8 mouse cellular contexts compared by ENCODE assay signal in the genomic region with DNA sequence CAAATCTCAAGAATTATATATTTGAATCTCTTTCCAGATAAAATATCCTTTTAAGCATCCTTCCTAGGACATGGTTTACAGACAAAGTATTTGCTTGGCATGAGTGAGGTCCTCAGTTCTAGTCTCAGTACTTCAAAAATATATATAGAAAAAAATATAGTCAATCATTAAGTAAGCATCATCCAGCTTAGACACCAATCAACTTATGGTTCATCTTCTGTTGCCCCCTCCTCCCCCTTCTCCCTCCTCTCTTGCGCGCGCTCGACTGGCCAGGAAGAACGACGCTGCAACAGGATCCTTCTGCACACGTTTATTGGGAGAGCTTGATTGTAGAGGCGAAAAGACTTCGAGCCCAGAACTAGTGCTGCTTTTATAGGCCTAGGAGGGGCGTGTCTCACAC. TPM values are rescaled to one million over a fixed set of nuclear protein-coding genes. Genes with fewer than 3 reads are reported as not detected.
A peak's percentile ranks its signal among the peaks of the same experiment; 100 is the strongest.
DNase-seq lines count a peak whose midpoint lies in the region; TF ChIP-seq lines count a peak whose summit lies in the region.
"Not testable (repeated sequence)": the region's sequence is repeated elsewhere in the genome, so short reads cannot be mapped to it uniquely, and the experiment has no call there.
"Had no signal": no experiment of that assay in that cellular context is flagged by ENCODE, and none has a peak within 500 bp of the region (broad histone marks: within the 10 kb centered on the region; RNA-seq: fewer than 3 reads in every experiment).

No protein-coding gene starts in this region.

- not testable (repeated sequence) for TF ChIP-seq CTCF in MEL (IDR thresholded peaks at IDR 0.05 in 2 of 3, conservative IDR thresholded peaks at IDR 0.05 in 1 of 3; ENCODE audit: control insufficient read depth in 1 of 3, insufficient read depth in 1 of 3, low read depth in 2 of 3, low read length in 3 of 3, poor library complexity in 1 of 3, severe bottlenecking in 1 of 3)

- peak overlapping the region; percentile 41; the same call in 1 of the 2 replicates for H3K27ac ChIP-seq in MEL (ENCODE audit: control insufficient read depth, low read depth, low read length)

- peak; percentile 54 for DNase-seq in MEL (ENCODE audit: low read depth, low spot score)
- peak; percentile 15 for DNase-seq in heart, adult 11 months

- not testable (repeated sequence) for H3K9ac ChIP-seq in MEL (ENCODE audit: control insufficient read depth, low read depth, low read length, poor library complexity, severe bottlenecking)

- H3K9me3 ChIP-seq in MEL (replicated peaks; ENCODE audit: insufficient read depth, low read length), result not testable (repeated sequence)

- not testable (repeated sequence) for H3K36me3 ChIP-seq in MEL (ENCODE audit: control insufficient read depth in 1 of 2, insufficient read depth in 2 of 2, low read length in 2 of 2)

- TF ChIP-seq POLR2A in MEL (IDR thresholded peaks at IDR 0.05; ENCODE audit: control insufficient read depth in 1 of 2, insufficient read depth in 1 of 2, low read depth in 1 of 2, low read length in 2 of 2, poor library complexity in 1 of 2), result not testable (repeated sequence)

- H3K4me1 ChIP-seq in MEL (ENCODE audit: control insufficient read depth in 1 of 2, insufficient read depth in 2 of 2, low read length in 2 of 2), result not testable (repeated sequence)

- not testable (repeated sequence) for H3K27me3 ChIP-seq in MEL (ENCODE audit: control insufficient read depth in 1 of 2, insufficient read depth in 2 of 2, low read length in 2 of 2)

- not testable (repeated sequence) for H3K79me2 ChIP-seq in MEL (ENCODE audit: control insufficient read depth, insufficient read depth, low read length, poor library complexity)

- TF ChIP-seq EP300 in MEL (IDR thresholded peaks at IDR 0.05; ENCODE audit: low read depth in 1 of 2, low read length in 2 of 2), result not testable (repeated sequence)

- not testable (repeated sequence) for H3K4me3 ChIP-seq in MEL (ENCODE audit: control insufficient read depth in 1 of 2, insufficient read depth in 1 of 2, low read depth in 2 of 2, low read length in 2 of 2)

- TF ChIP-seq RAD21 in MEL (IDR thresholded peaks at IDR 0.05; ENCODE audit: low read depth, low read length), result not testable (repeated sequence)

TF ChIP-seq in MEL, 35 proteins besides CTCF, POLR2A, EP300 and RAD21:
- TF ChIP-seq NELFE (IDR thresholded peaks at IDR 0.05; ENCODE audit: low read depth, low read length) (peak; percentile 33; the same call in 1 of the 2 replicates), TBP (IDR thresholded peaks at IDR 0.05; ENCODE audit: low read depth, low read length) (peak; percentile 56; the same call in 1 of the 2 replicates)

RNA-seq across cellular contexts. Expression of a gene that starts 15.2 kb away (rescaled TPM):
- 0.08 TPM in 1 of 2 replicates, not detected in the other for total RNA-seq in MEL (2012; rRNA removed)
- not detected for polyA plus RNA-seq in MEL (2012; ENCODE audit: insufficient read depth in 1 of 2, insufficient read length in 2 of 2, low read depth in 1 of 2, low replicate concordance in 2 of 2, missing spikeins in 1 of 2)
- total RNA-seq: adrenal gland, postnatal 14 days; adrenal gland, postnatal 4 days had no signal
- polyA plus RNA-seq: activated CD4-positive, CD25-positive, alpha-beta regulatory T cell, adult 4 months; CD4-positive, CD25-positive, alpha-beta regulatory T cell, adult 4 months; G1E; Patski had no signal

RNA-seq across cellular contexts. Expression of a gene that starts 17.3 kb away (rescaled TPM):
- total RNA-seq in MEL (2012; rRNA removed), result 36.5 and 37.1 TPM in 2 replicates
- 100 to 1,000 TPM in 1 of 2 experiments, 10 to 100 TPM in 1; 36.9 to 646 TPM for polyA plus RNA-seq in MEL (2012; ENCODE audit: insufficient read depth in 1 of 2, insufficient read length in 2 of 2, low read depth in 1 of 2, low replicate concordance in 2 of 2, missing spikeins in 1 of 2)
